In the genomic region with DNA sequence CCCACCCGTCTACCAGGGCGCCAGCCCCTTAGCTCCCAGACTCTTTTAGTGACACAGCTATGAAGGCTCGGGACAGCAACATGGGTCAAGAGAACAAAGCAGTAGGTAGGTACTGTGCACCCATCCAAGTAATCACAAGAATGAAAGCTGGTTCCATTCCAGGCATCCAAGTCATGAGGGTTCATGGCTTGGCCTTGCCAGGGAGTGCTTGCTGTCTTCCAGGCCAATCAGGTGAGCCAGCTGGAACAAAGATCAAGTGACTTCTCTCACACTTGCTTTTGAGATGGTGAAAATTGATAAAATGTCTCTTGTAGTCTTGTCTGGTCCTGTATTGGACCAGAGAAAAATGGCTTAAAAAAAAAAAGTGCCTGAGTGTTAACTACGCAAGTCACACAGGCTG, we compare ENCODE assay signal across 20 mouse cellular contexts.
"Had no signal": no experiment of that assay in that cellular context is flagged by ENCODE, and none has a peak within 500 bp of the region (broad histone marks: within the 10 kb centered on the region; RNA-seq: fewer than 3 reads in every experiment).

No protein-coding gene starts in this region.

- H3K36me3 ChIP-seq: neural tube, embryonic 12.5 days had no signal

- DNase-seq: kidney, adult 8-10 months; kidney, postnatal 14 days; kidney, postnatal 4 days; left cerebral cortex, postnatal 4 days; liver, embryonic 13.5 days; lung, adult 2 months; lung, postnatal 14 days; lung, postnatal 4 days; right cerebral cortex, adult 18-20 months; right cerebral cortex, postnatal 14 days; right cerebral cortex, postnatal 4 days; thymus, adult 18-20 months; thymus, postnatal 36 days had no signal

- H3K27ac ChIP-seq: limb, embryonic 12.5 days; limb, embryonic 15.5 days; liver, embryonic 13.5 days; midbrain, embryonic 15.5 days; neural tube, embryonic 12.5 days; neural tube, embryonic 15.5 days; stomach, postnatal 0 days had no signal

- ATAC-seq: midbrain, embryonic 15.5 days had no signal

- H3K27me3 ChIP-seq: limb, embryonic 12.5 days; limb, embryonic 15.5 days; liver, embryonic 13.5 days; midbrain, embryonic 15.5 days; neural tube, embryonic 12.5 days; neural tube, embryonic 15.5 days had no signal

- H3K4me1 ChIP-seq: limb, embryonic 12.5 days; limb, embryonic 15.5 days; liver, embryonic 13.5 days; midbrain, embryonic 15.5 days; neural tube, embryonic 12.5 days; neural tube, embryonic 15.5 days had no signal

- H3K4me2 ChIP-seq: limb, embryonic 12.5 days; limb, embryonic 15.5 days; liver, embryonic 13.5 days; midbrain, embryonic 11.5 days; midbrain, embryonic 15.5 days; neural tube, embryonic 12.5 days; neural tube, embryonic 15.5 days had no signal

- H3K4me3 ChIP-seq: limb, embryonic 12.5 days; limb, embryonic 15.5 days; liver, embryonic 13.5 days; midbrain, embryonic 15.5 days; neural tube, embryonic 12.5 days; neural tube, embryonic 15.5 days had no signal

- H3K9ac ChIP-seq: limb, embryonic 12.5 days; limb, embryonic 15.5 days; liver, embryonic 13.5 days; midbrain, embryonic 15.5 days; neural tube, embryonic 12.5 days; neural tube, embryonic 15.5 days had no signal

- H3K9me3 ChIP-seq: limb, embryonic 12.5 days; limb, embryonic 15.5 days; liver, embryonic 13.5 days; midbrain, embryonic 15.5 days; neural tube, embryonic 12.5 days; neural tube, embryonic 15.5 days had no signal
